Mouse (Mus musculus) embryonic fibroblast, embryonic 13.5 days (primary cell): ENCODE measurements around the gene Gmeb2. TPM values are rescaled to one million over a fixed set of nuclear protein-coding genes. Genes with fewer than 3 reads are reported as not detected.

ENCODE experiments used
- H3K27ac ChIP-seq: 2 replicates; pipeline ENCODE4 v1.5.1; 2012; ENCODE audit warnings: low read length, control low read depth, inconsistent platforms; ENCODE audit not compliant: insufficient read depth
- H3K4me1 ChIP-seq: 2 replicates; pipeline ENCODE4 v1.6.1; 2011; ENCODE audit warnings: low read length; ENCODE audit not compliant: control insufficient read depth, insufficient read depth
- H3K4me3 ChIP-seq: 2 replicates; pipeline ENCODE4 v1.5.1; 2011; ENCODE audit warnings: mild to moderate bottlenecking, control low read depth, low read length; ENCODE audit not compliant: insufficient read depth
- CTCF ChIP-seq: IDR thresholded peaks from 2 replicates; pipeline ENCODE4 v1.5.1; 2011; ENCODE audit warnings: mild to moderate bottlenecking, control low read depth, low read length, moderate library complexity, borderline replicate concordance; ENCODE audit not compliant: insufficient read depth
- POLR2A ChIP-seq: IDR thresholded peaks from 2 replicates; pipeline ENCODE4 v1.6.1; 2011; ENCODE audit warnings: low read depth, mild to moderate bottlenecking, control low read depth, low read length, moderate library complexity
- polyA plus RNA-seq: library from polyadenylated mRNA; stranded (reverse); fragments of >200 nt; gene quantifications from 2 replicates; pipeline ENCODE4 v1.2.4, GENCODE M21; 2011; ENCODE audit warnings: low read depth; ENCODE audit not compliant: missing spikeins, insufficient read length

The Gmeb2 gene
- polyA plus RNA-seq, 1 experiment: 23.6 TPM

DNA sequence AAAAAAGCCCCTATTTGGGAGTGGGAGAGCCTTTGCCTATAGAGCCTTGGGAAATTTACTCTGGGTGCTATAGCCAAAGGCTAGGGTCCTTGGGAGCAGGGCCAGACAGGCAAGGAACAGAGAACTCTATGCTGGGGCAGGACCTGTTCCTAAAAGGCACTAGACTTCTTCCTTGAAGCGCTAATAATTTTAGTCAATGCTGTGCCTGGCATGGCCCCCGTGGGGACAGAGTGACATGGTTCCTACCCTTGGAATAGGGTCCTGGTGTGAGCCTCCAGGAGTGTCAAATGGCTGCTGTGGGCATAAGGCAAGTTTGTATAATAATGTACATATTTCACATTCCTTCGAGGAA, 45.5 kb downstream of the Gmeb2 start:
- H3K27ac ChIP-seq: no peak overlapping the region
- H3K4me3 ChIP-seq: peak overlapping the region; percentile 70; the same call in 1 of the 2 replicates
- TF ChIP-seq POLR2A (no peak; the same call in 1 of the 2 replicates), CTCF (no peak)
- no peaks in the 10 kb centered on the region for H3K4me1 ChIP-seq

DNA sequence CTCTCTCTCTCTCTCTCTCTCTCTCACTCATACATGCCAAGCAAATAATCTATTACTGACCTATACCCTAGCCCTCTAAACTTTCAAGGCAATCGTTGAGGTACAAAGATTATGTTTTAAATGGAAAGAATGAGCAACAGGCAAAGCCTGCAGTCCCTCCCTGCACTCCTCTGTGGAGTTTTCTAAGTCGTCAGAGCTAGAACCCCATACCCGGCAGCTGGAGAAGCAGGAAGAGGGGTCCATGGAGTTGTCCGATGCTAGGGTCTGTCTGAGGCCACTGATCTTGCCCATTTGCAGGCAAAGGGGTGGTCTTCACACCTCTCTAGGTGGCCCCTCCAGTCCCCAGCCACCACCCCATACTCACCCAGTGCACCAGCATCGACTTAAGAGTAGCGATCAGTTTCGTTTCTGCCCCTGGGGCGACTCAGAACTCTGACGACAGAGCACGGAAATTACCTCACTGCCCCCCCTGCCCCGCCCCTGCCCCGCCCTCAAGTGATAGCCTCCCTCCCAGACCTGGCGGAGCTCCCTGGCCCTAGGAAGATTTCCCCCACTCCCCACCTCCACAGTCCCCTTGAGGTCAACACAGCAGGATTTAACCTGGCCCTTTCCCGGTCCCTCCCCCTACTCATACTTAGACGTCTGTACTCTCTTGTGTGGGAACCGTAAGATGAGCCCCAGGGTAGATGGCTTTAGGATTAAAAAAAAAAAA, 46.1 kb downstream of the Gmeb2 start, which contains the start of gene Helz2:
Gene Helz2, minus strand, starts transcription at position 426 of the 712 bp plus-strand sequence.
- Histone ChIP-seq H3K4me3 (peak within 1 kb of the TSS; percentile 70), H3K27ac (no peak within 1 kb of the TSS), H3K4me1 (no peaks in the 10 kb centered on the region)
- TF ChIP-seq CTCF (no peak), POLR2A (peak; percentile 87)

DNA sequence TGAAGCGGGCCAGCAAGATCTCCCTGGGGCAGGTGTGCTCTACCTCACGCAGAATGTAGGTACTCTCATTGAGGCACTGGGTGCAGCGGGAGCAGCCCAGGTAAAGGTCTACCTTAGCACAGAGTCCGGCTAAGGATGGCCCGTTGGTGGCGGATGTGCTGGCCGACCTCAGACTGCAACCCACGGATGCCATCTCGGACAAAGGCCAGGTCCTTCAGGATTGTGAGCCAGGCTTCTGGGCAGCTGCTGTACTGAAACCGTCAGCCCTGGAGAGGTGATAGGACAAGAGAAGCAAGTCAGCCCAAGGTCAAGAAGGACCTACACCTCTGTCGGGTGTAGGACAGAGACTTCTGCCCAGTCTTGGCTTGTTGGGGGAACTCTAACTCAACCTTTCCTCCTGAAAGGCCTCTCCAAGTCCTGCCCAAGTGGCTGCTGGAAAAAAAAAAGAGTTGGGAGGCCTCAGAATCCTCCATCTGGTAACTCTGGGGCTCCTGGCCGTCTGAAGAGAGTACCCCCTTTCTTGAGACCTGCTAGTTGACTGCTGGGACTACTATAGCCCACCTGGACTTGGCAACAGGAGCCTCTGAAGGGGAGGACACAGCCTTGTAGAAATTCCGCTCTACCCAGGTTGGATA, 46.9 kb downstream of the Gmeb2 start:
- H3K27ac ChIP-seq: no peak overlapping the region
- TF ChIP-seq CTCF (no peak), POLR2A (no peak)
- H3K4me1 ChIP-seq: no peaks in the 10 kb centered on the region
- peak overlapping the region; percentile 70 for H3K4me3 ChIP-seq

DNA sequence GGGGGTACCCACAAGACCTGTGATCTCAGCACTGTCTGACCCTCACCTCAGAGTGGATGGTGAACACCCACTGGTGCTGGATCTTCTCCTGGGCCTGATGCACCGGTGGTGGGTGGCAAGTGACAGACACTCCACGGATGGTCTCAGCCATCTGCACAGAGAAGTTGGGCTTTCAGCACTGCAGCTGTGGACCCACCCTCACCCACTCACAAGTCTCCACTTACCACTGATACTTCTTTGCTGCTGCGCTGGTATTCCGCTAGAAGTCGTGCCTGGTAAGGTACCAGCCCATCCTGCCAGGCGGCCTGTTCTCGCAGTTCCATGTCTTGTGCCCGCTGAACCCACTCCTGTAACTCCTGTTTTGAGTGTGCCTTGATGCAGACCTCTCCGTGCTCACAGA, 48.6 kb downstream of the Gmeb2 start:
- TF ChIP-seq CTCF: no peak
- TF ChIP-seq POLR2A: no peak
- Histone ChIP-seq H3K4me1 (no peaks in the 10 kb centered on the region), H3K4me3 (no peak overlapping the region), H3K27ac (no peak overlapping the region)

DNA sequence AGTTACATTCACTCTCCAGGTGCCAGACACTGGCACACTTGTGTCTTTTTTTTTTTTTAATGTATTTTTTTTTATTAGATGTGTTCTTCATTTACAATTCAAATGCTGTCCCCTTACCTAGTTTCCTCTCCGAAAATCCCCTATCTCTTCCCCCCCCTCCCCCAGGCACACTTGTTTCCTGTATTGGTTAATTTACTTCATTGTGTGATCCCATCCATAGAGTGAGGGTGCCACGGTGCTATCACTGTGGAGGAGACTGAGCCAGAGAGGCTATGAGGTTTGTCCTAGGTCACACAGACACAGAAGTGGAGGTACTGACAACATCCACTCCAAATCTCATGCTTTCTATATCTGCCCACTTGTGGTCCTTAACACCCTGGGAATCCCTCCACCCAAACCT, 49.0 kb downstream of the Gmeb2 start:
- Histone ChIP-seq H3K4me3 (no peak overlapping the region), H3K27ac (no peak overlapping the region), H3K4me1 (no peaks in the 10 kb centered on the region)
- no peak for TF ChIP-seq CTCF
- TF ChIP-seq POLR2A: no peak

DNA sequence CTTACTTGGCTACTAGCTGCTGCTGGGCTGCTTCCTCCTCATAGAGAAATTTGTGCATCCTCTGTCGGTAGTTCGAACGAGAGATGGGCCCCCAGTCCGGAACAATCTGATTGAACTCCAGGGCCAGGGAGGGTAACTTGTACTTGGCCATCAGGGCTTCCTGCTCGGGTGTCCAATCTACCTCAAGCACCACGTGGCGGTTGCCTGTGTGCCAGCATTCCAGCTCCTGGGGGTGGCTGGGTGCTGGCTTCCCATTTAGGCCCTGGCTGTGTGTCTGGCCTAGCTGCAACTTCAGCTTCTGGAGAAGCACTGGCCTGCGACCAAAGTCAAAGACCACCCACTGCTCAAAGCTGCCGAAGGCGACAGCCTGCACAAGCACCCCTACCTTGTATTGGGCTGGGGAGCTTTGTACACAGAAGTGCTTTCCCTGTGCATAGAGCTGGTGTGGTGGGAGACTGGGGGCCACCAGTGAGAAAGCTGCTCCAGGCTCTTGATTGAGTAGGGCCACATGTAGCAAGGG, 49.7 kb downstream of the Gmeb2 start:
- H3K27ac ChIP-seq: no peak overlapping the region
- H3K4me3 ChIP-seq: no peak overlapping the region
- H3K4me1 ChIP-seq: no peaks in the 10 kb centered on the region
- TF ChIP-seq CTCF (no peak), POLR2A (no peak)

DNA sequence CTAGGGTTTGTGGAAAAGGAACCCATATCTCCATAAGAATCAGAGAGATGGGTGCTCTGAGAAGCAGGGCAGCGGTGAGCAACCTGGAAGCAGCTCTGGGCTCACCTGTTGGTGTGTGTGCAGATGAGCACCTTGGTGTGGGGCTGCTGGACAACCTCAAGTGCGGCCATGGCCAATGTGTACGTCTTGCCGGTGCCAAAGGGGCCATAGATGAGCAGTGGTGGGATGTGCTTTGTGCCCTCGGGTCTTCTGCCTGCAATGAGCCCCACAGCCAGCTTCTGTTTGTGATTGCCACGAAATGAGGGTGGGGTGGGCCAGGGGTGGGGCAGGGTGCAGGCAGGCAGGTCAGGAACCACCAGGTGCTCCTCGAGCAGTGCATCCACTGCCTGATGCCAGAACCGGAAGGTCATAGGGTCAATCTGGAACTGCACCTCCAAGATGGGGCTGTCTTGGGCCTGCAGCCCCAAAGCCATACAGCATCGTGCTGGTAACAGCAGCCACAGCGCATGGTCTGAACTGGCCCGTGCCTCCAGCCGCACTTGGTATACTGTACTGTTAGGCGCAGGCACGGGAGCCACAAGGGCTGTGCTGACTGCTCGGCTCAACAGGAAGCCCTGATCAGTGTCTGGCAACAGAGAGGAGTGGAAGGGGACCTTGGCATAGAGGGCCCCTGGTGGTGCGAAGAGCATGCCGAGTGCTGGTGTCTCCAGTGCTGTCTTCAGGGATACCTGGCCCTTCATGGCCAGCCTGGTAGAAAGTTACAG, 50.4 kb downstream of the Gmeb2 start:
- Histone ChIP-seq H3K27ac (no peak overlapping the region), H3K4me3 (no peak overlapping the region), H3K4me1 (no peaks in the 10 kb centered on the region)
- TF ChIP-seq CTCF: no peak

DNA sequence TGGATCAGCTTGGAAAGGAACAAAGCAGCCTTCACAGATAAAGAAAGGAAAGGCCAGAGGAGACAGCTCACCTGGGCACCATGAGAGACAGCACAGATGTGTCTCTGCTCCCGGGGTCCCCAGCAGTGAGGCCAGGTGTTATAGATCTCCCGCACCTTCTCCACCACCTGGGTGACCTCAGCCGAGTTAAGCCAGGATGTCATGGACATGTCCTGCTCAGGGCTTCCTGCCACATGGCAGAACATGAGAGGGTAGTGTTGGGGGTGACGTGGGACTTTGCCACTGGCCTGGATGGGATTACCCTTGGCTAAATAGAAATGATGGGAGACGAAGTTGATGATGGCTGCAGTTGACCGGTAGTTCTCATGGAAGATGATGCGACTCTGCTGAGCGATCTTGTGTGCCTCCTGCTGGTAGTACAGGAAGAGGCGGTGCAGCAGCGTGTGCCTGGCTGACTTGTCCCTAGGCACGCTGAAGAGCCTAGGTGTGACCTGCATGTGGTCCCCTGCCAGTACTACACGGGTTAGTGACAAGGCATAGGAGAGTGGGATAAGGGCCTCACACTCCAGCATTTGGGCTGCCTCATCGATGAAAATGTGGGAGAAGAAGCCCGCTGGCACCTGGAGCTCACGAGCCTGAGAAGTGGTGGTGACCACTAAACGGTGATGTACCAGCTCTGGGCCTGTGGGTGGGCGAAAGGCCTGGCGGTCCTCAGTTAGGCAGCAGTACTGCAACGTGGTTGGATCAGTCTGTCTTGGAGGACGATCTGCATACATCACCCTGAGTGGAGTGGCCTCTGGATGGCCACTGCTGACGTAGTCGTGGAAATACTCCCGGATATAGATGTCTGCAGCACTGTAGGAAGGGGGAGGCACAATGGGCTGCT, 51.9 kb downstream of the Gmeb2 start:
- H3K4me1 ChIP-seq: no peaks in the 10 kb centered on the region
- TF ChIP-seq CTCF (peak; percentile 20; the same call in 1 of the 2 replicates), POLR2A (no peak)
- H3K4me3 ChIP-seq: no peak overlapping the region
- no peak overlapping the region for H3K27ac ChIP-seq

DNA sequence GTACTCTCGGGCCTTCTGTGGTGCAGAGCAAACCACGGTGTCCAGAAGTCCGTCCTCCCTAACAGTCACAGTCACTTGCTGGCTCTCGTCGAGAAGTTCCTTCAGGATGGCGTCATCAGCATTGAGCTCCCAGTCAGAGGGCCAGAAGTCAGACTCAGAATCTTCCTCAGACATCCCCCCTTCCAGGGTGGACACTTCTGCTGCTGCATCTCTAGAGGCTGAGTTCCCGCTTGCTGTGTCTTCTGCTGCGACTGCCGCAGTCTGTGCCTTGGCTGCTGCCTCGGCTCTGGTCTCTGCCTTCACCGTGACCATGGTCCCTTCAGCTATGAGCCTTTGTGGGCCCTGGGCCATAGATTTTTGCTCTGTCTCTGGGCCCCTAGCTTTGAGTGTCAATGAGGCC, 53.2 kb downstream of the Gmeb2 start:
- H3K4me3 ChIP-seq: no peak overlapping the region
- no peaks in the 10 kb centered on the region for H3K4me1 ChIP-seq
- TF ChIP-seq POLR2A: no peak
- TF ChIP-seq CTCF: no peak
- no peak overlapping the region for H3K27ac ChIP-seq
